Mouse (Mus musculus) hindbrain, embryonic 16.5 days (tissue): ENCODE data around the gene Dnah8. TPM values are rescaled to one million over a fixed set of nuclear protein-coding genes. Genes with fewer than 3 reads are reported as not detected.
A peak's percentile ranks its signal among the peaks of the same experiment; 100 is the strongest.
"Not testable (repeated sequence)": the region's sequence is repeated elsewhere in the genome, so short reads cannot be mapped to it uniquely, and the experiment has no call there.

Experiments
- ATAC-seq: fragments of 200-750 bp; cut with Nextera tagmentation; 2 replicates; pipeline ENCODE4 v1.8.0; 2017; ENCODE audit warnings: moderate TSS enrichment, moderate library complexity
- H3K27ac ChIP-seq: fragments of 300-500 bp; sonication (generic); 2 replicates; pipeline ENCODE4 v1.5.1; 2014; ENCODE audit warnings: low read depth, mild to moderate bottlenecking, control low read depth, low read length, moderate library complexity
- H3K27me3 ChIP-seq: fragments of 300-500 bp; sonication (generic); replicated peaks from 2 replicates; pipeline ENCODE4 v1.6.1; 2014; ENCODE audit warnings: low read length; ENCODE audit not compliant: control insufficient read depth, insufficient read depth
- H3K36me3 ChIP-seq: fragments of 300-500 bp; sonication (generic); 2 replicates; pipeline ENCODE4 v1.6.1; 2014; ENCODE audit warnings: mild to moderate bottlenecking, low read length, moderate library complexity, mixed read lengths; ENCODE audit not compliant: control insufficient read depth, insufficient read depth
- H3K4me1 ChIP-seq: fragments of 300-500 bp; sonication (generic); 2 replicates; pipeline ENCODE4 v1.6.1; 2014; ENCODE audit warnings: low read depth, low read length; ENCODE audit not compliant: control insufficient read depth, insufficient read depth
- H3K4me2 ChIP-seq: fragments of 300-500 bp; sonication (generic); 2 replicates; pipeline ENCODE4 v1.6.1; 2014; ENCODE audit warnings: mild to moderate bottlenecking, low read length, control low read depth, moderate library complexity
- H3K4me3 ChIP-seq: fragments of 300-500 bp; sonication (generic); 2 replicates; pipeline ENCODE4 v1.5.1; 2014; ENCODE audit warnings: mild to moderate bottlenecking, low read length, control low read depth, moderate library complexity
- H3K9ac ChIP-seq: fragments of 300-500 bp; sonication (generic); 2 replicates; pipeline ENCODE4 v1.6.1; 2014; ENCODE audit warnings: low read depth, mild to moderate bottlenecking, control low read depth, low read length, moderate library complexity
- H3K9me3 ChIP-seq: fragments of 300-500 bp; sonication (generic); 2 replicates; pipeline ENCODE4 v1.6.1; 2014; ENCODE audit warnings: mild to moderate bottlenecking, low read length, moderate library complexity; ENCODE audit not compliant: control insufficient read depth
- WGBS: fragments of 180-500 bp; shearing (Covaris S2); extraction: QIAGEN DNeasy Blood & Tissue Kit; methylation state at CpG from one replicate; pipeline ENCODE4 v1.1.7; 2014; 5-methylcytosine and 5-hydroxymethylcytosine counted together
- polyA plus RNA-seq: library from polyadenylated mRNA; unstranded; fragments of >200 nt; fragmentation: Nextera tagmentation; extraction: Ambion mirVana; gene quantifications from 2 replicates; pipeline ENCODE4 v1.2.1, GENCODE M21; 2015

The Dnah8 gene
- polyA plus RNA-seq, result 1.7 and 2.4 TPM in 2 replicates

GRCm38 (mm10) chr17:30624132-30624531, at the start of gene Dnah8:
Gene Dnah8 (plus strand): TSS chr17:30624354.
- H3K4me2 ChIP-seq, H3K36me3 ChIP-seq, H3K9me3 ChIP-seq, H3K27ac ChIP-seq, H3K4me3 ChIP-seq, H3K4me1 ChIP-seq, H3K27me3 ChIP-seq, H3K9ac ChIP-seq, ATAC-seq: not testable (repeated sequence)
- WGBS, result no CpG with 5 or more reads among the region's 20 CpGs

GRCm38 (mm10) chr17:30574783-30575075, 49.4 kb upstream of the Dnah8 start:
- Histone ChIP-seq H3K27ac (no peak overlapping the region), H3K9ac (no peak overlapping the region; the same call in 1 of the 2 replicates), H3K4me2 (peak overlapping the region; percentile 71), H3K4me1 (peaks cover 17% of the 10 kb centered on the region), H3K36me3 (no peaks in the 10 kb centered on the region), H3K27me3 (no peaks in the 10 kb centered on the region), H3K4me3 (peak overlapping the region; percentile 76), H3K9me3 (no peaks in the 10 kb centered on the region)
- no peak for ATAC-seq
- 75% methylated on average over 8 of the region's 8 CpGs for WGBS

GRCm38 (mm10) chr17:30575121-30575904, 48.8 kb upstream of the Dnah8 start:
- Histone ChIP-seq H3K9me3 (no peaks in the 10 kb centered on the region), H3K9ac (peak overlapping the region; percentile 86), H3K4me1 (peaks cover 17% of the 10 kb centered on the region), H3K36me3 (no peaks in the 10 kb centered on the region), H3K4me3 (peak overlapping the region; percentile 76), H3K4me2 (peak overlapping the region; percentile 71), H3K27me3 (no peaks in the 10 kb centered on the region), H3K27ac (peak overlapping the region; percentile 93)
- peak; percentile 26; the same call in 1 of the 2 replicates for ATAC-seq
- 5% methylated on average over 35 of the region's 35 CpGs for WGBS

- WGBS, result under 1% methylated on average over 68 of the region's 94 CpGs
- peak; percentile 93 for ATAC-seq
- Histone ChIP-seq H3K4me3 (peak within 1 kb of the TSS; percentile 76), H3K9ac (peak within 1 kb of the TSS; percentile 86), H3K36me3 (no peaks in the 10 kb centered on the region), H3K9me3 (no peaks in the 10 kb centered on the region), H3K27ac (peak within 1 kb of the TSS; percentile 93), H3K27me3 (no peaks in the 10 kb centered on the region), H3K4me1 (peaks cover 17% of the 10 kb centered on the region), H3K4me2 (peak within 1 kb of the TSS; percentile 71)
Measured at GRCm38 (mm10) chr17:30575941-30576773, 48.0 kb upstream of the Dnah8 start, which contains the start of gene Btbd9. Gene Btbd9 (minus strand): TSS chr17:30576488.

GRCm38 (mm10) chr17:30576946-30577345, 47.2 kb upstream of the Dnah8 start:
- WGBS, result 59% methylated on average over 12 of the region's 12 CpGs
- ATAC-seq, result no peak
- no peaks in the 10 kb centered on the region for H3K36me3 ChIP-seq
- H3K27me3 ChIP-seq, result no peaks in the 10 kb centered on the region
- H3K4me1 ChIP-seq, result peaks cover 17% of the 10 kb centered on the region
- H3K4me3 ChIP-seq, result peak overlapping the region; percentile 76
- H3K9me3 ChIP-seq, result no peaks in the 10 kb centered on the region
- peak overlapping the region; percentile 71 for H3K4me2 ChIP-seq
- peak overlapping the region; percentile 86 for H3K9ac ChIP-seq
- H3K27ac ChIP-seq, result peak overlapping the region; percentile 93

- ATAC-seq, result no peak
- no peak overlapping the region for H3K27ac ChIP-seq
- H3K4me2 ChIP-seq, result no peak overlapping the region
- H3K4me3 ChIP-seq, result no peak overlapping the region
- no peaks in the 10 kb centered on the region for H3K36me3 ChIP-seq
- WGBS, result 79% methylated on average over 1 of the region's 1 CpGs
- no peaks in the 10 kb centered on the region for H3K9me3 ChIP-seq
- H3K27me3 ChIP-seq, result no peaks in the 10 kb centered on the region
- peaks cover 5% of the 10 kb centered on the region; the same call in 1 of the 2 replicates for H3K4me1 ChIP-seq
- no peak overlapping the region for H3K9ac ChIP-seq
Measured at GRCm38 (mm10) chr17:30580781-30581180, 43.4 kb upstream of the Dnah8 start.

- no peak overlapping the region for H3K4me3 ChIP-seq
- H3K4me2 ChIP-seq, result no peak overlapping the region
- no peaks in the 10 kb centered on the region for H3K9me3 ChIP-seq
- H3K27ac ChIP-seq, result no peak overlapping the region
- H3K9ac ChIP-seq, result no peak overlapping the region
- H3K27me3 ChIP-seq, result no peaks in the 10 kb centered on the region
- 88% methylated on average over 6 of the region's 6 CpGs for WGBS
- no peaks in the 10 kb centered on the region for H3K36me3 ChIP-seq
- no peak for ATAC-seq
- peaks cover 5% of the 10 kb centered on the region; the same call in 1 of the 2 replicates for H3K4me1 ChIP-seq
Measured at GRCm38 (mm10) chr17:30581201-30581600, 43.0 kb upstream of the Dnah8 start.

- Histone ChIP-seq H3K27me3 (no peaks in the 10 kb centered on the region), H3K9ac (no peak overlapping the region), H3K4me2 (no peak overlapping the region), H3K4me1 (no peaks in the 10 kb centered on the region), H3K27ac (no peak overlapping the region), H3K36me3 (no peaks in the 10 kb centered on the region), H3K9me3 (no peaks in the 10 kb centered on the region), H3K4me3 (no peak overlapping the region)
- 86% methylated on average over 3 of the region's 3 CpGs for WGBS
- no peak for ATAC-seq
Measured at GRCm38 (mm10) chr17:30582313-30582712, 41.8 kb upstream of the Dnah8 start.
